Mouse (Mus musculus) CH12.LX (cell line): ENCODE data around the gene Dnajb5. TPM values are rescaled to one million over a fixed set of nuclear protein-coding genes. Genes with fewer than 3 reads are reported as not detected.

Source experiments
- DNase-seq: peaks from one replicate; pipeline ENCODE4 v3.0.0-alpha.2; 2013; ENCODE audit errors: extremely low read depth
- H3K27ac ChIP-seq: 2 replicates; pipeline ENCODE4 v1.5.1; 2012; ENCODE audit warnings: low read depth, mild to moderate bottlenecking, control low read depth, moderate library complexity; ENCODE audit not compliant: insufficient read depth
- H3K27me3 ChIP-seq: replicated peaks from 2 replicates; pipeline ENCODE3; 2012; ENCODE audit warnings: inconsistent platforms
- H3K36me3 ChIP-seq, 2 experiments: replicated peaks in 1 of 2; 2 replicates each; pipeline versions ENCODE3 to v1.6.1; 2012; ENCODE audit warnings: inconsistent platforms in 1 of 2, low read length in 1 of 2, mild to moderate bottlenecking in 1 of 2, mixed read lengths in 1 of 2, moderate library complexity in 1 of 2; ENCODE audit not compliant: control insufficient read depth in 1 of 2, insufficient read depth in 1 of 2
- H3K4me1 ChIP-seq, 2 experiments: 2 replicates each; pipeline ENCODE4 v1.6.1; 2012; ENCODE audit warnings: inconsistent platforms in 1 of 2, moderate library complexity in 1 of 2; ENCODE audit not compliant: insufficient read depth in 2 of 2, control insufficient read depth in 1 of 2
- H3K4me2 ChIP-seq: 2 replicates; pipeline ENCODE4 v1.6.1; 2012; ENCODE audit warnings: low read depth, mild to moderate bottlenecking, control low read depth; ENCODE audit not compliant: poor library complexity, insufficient read depth, severe bottlenecking
- H3K4me3 ChIP-seq, 3 experiments: fragments of 150-350 bp in 1 of 3; sonication (generic) in 1 of 3; replicated peaks in 1 of 3; 2 replicates each; pipeline versions ENCODE3 to v1.5.1; 2011 to 2012; ENCODE audit warnings: low read depth in 2 of 3, low read length in 2 of 3, mild to moderate bottlenecking in 2 of 3, moderate library complexity in 2 of 3, control low read depth in 1 of 3, improper control_type of control experiment in 1 of 3, inconsistent platforms in 1 of 3, mixed read lengths in 1 of 3; ENCODE audit not compliant: poor library complexity in 1 of 3
- H3K79me2 ChIP-seq: replicated peaks from 2 replicates; pipeline ENCODE4 v1.6.1; 2012; ENCODE audit warnings: mild to moderate bottlenecking, moderate library complexity; ENCODE audit not compliant: control insufficient read depth, poor library complexity, insufficient read depth, severe bottlenecking; ENCODE audit errors: extremely low read depth
- H3K9ac ChIP-seq: 2 replicates; pipeline ENCODE4 v1.6.1; 2012; ENCODE audit warnings: low read depth, mild to moderate bottlenecking, control low read depth, moderate library complexity; ENCODE audit not compliant: insufficient read depth
- H3K9me3 ChIP-seq: replicated peaks from 2 replicates; pipeline ENCODE3; 2012; ENCODE audit warnings: low read length, inconsistent platforms, mixed read lengths
- BHLHE40 ChIP-seq: IDR thresholded peaks from 2 replicates; pipeline ENCODE4 v1.6.1; 2011; ENCODE audit warnings: mild to moderate bottlenecking, low read depth, low read length, improper control_type of control experiment
- CHD1 ChIP-seq: IDR thresholded peaks from 2 replicates; pipeline ENCODE4 v1.6.1; 2012; ENCODE audit warnings: low read depth, low read length, improper control_type of control experiment, inconsistent platforms
- CHD2 ChIP-seq: IDR thresholded peaks from 2 replicates; pipeline ENCODE4 v1.6.1; 2011; ENCODE audit warnings: low read length, improper control_type of control experiment
- CTCF ChIP-seq, 2 experiments: IDR thresholded peaks in 1 of 2; conservative IDR thresholded peaks in 1 of 2; 2 replicates each; pipeline ENCODE4 v1.5.1; 2011 to 2012; ENCODE audit warnings: low read depth in 2 of 2, low read length in 2 of 2, improper control_type of control experiment in 1 of 2, inconsistent platforms in 1 of 2, mild to moderate bottlenecking in 1 of 2, moderate library complexity in 1 of 2
- ELF1 ChIP-seq: IDR thresholded peaks from 2 replicates; pipeline ENCODE4 v1.6.1; 2014; ENCODE audit warnings: low read depth, mild to moderate bottlenecking, inconsistent platforms, low read length, improper control_type of control experiment
- EP300 ChIP-seq: IDR thresholded peaks from 2 replicates; pipeline ENCODE4 v1.6.1; 2011; ENCODE audit warnings: low read length, improper control_type of control experiment
- ETS1 ChIP-seq: conservative IDR thresholded peaks from 2 replicates; pipeline ENCODE4 v1.6.1; 2012; ENCODE audit warnings: low read depth, mild to moderate bottlenecking, inconsistent platforms, low read length, improper control_type of control experiment, moderate library complexity
- GABPA ChIP-seq: IDR thresholded peaks from 2 replicates; pipeline ENCODE4 v1.6.1; 2012; ENCODE audit warnings: low read depth, low read length, improper control_type of control experiment, inconsistent platforms; ENCODE audit not compliant: insufficient replicate concordance
- HCFC1 ChIP-seq: IDR thresholded peaks from 2 replicates; pipeline ENCODE4 v1.6.1; 2012; ENCODE audit warnings: low read depth, mild to moderate bottlenecking, inconsistent platforms, low read length, improper control_type of control experiment
- JUND ChIP-seq: conservative IDR thresholded peaks from 2 replicates; pipeline ENCODE4 v1.6.1; 2011; ENCODE audit warnings: low read depth, low read length, improper control_type of control experiment
- KAT2A ChIP-seq: IDR thresholded peaks from 2 replicates; pipeline ENCODE4 v1.6.1; 2012; ENCODE audit warnings: low read length, improper control_type of control experiment, inconsistent platforms; ENCODE audit not compliant: insufficient replicate concordance
- MAFK ChIP-seq: IDR thresholded peaks from 2 replicates; pipeline ENCODE4 v1.6.1; 2011; ENCODE audit warnings: low read length, improper control_type of control experiment; ENCODE audit not compliant: insufficient replicate concordance
- MAZ ChIP-seq: IDR thresholded peaks from 2 replicates; pipeline ENCODE4 v1.6.1; 2012; ENCODE audit warnings: low read depth, mild to moderate bottlenecking, inconsistent platforms, low read length, improper control_type of control experiment, moderate library complexity
- MEF2A ChIP-seq: IDR thresholded peaks from 2 replicates; pipeline ENCODE4 v1.6.1; 2014; ENCODE audit warnings: low read depth, mild to moderate bottlenecking, inconsistent platforms, low read length, improper control_type of control experiment, borderline replicate concordance
- MXI1 ChIP-seq: IDR thresholded peaks from 2 replicates; pipeline ENCODE4 v1.6.1; 2011; ENCODE audit warnings: mild to moderate bottlenecking, low read depth, low read length, improper control_type of control experiment
- MYC ChIP-seq: IDR thresholded peaks from 2 replicates; pipeline ENCODE4 v1.6.1; 2011; ENCODE audit warnings: low read depth, mild to moderate bottlenecking, improper control_type of control experiment, low read length
- NELFE ChIP-seq: IDR thresholded peaks from 2 replicates; pipeline ENCODE4 v1.6.1; 2011; ENCODE audit warnings: low read depth, low read length, improper control_type of control experiment
- NRF1 ChIP-seq: IDR thresholded peaks from 2 replicates; pipeline ENCODE4 v1.6.1; 2014; ENCODE audit warnings: low read depth, mild to moderate bottlenecking, inconsistent platforms, low read length, improper control_type of control experiment, moderate library complexity
- PAX5 ChIP-seq: IDR thresholded peaks from 2 replicates; pipeline ENCODE4 v1.6.1; 2012; ENCODE audit warnings: low read length, inconsistent platforms, mixed read lengths
- POLR2AphosphoS2 ChIP-seq: IDR thresholded peaks from 2 replicates; pipeline ENCODE4 v1.6.1; 2011; ENCODE audit warnings: low read depth, low read length, improper control_type of control experiment
- RCOR1 ChIP-seq: conservative IDR thresholded peaks from 2 replicates; pipeline ENCODE4 v1.6.1; 2012; ENCODE audit warnings: low read depth, mild to moderate bottlenecking, inconsistent platforms, low read length, improper control_type of control experiment
- SIN3A ChIP-seq: IDR thresholded peaks from 2 replicates; pipeline ENCODE4 v1.6.1; 2012; ENCODE audit warnings: low read length, improper control_type of control experiment, inconsistent platforms
- SMC3 ChIP-seq: IDR thresholded peaks from 2 replicates; pipeline ENCODE4 v1.6.1; 2011; ENCODE audit warnings: low read depth, low read length, improper control_type of control experiment
- UBTF ChIP-seq: IDR thresholded peaks from 2 replicates; pipeline ENCODE4 v1.6.1; 2012; ENCODE audit warnings: low read depth, mild to moderate bottlenecking, inconsistent platforms, low read length, improper control_type of control experiment, moderate library complexity
- USF1 ChIP-seq: IDR thresholded peaks from 2 replicates; pipeline ENCODE4 v1.6.1; 2014; ENCODE audit warnings: low read depth, mild to moderate bottlenecking, inconsistent platforms, low read length, improper control_type of control experiment
- USF2 ChIP-seq: conservative IDR thresholded peaks from 2 replicates; pipeline ENCODE4 v1.6.1; 2011; ENCODE audit warnings: low read depth, low read length, improper control_type of control experiment
- ZMIZ1 ChIP-seq: IDR thresholded peaks from 2 replicates; pipeline ENCODE4 v1.6.1; 2012; ENCODE audit warnings: low read depth, mild to moderate bottlenecking, inconsistent platforms, low read length, improper control_type of control experiment
- dilution Hi-C: fragments of 300-500 bp; cut with MboI; formaldehyde crosslinking; loops from 2 replicates; pipeline ENCODE4 v1.14.3; 2020; ENCODE audit warnings: low sequenced_read_pairs; ENCODE audit not compliant: extremely low pct_unique_long_range_greater_than_20kb, extremely low pct_ligation_motif_present
- in situ Hi-C: fragments of 300-500 bp; cut with MboI; formaldehyde crosslinking; loops from 3 replicates; pipeline ENCODE4 v1.14.3; 2019; ENCODE audit warnings: low sequenced_read_pairs, low pct_ligation_motif_present, low pct_unique_long_range_greater_than_20kb, mixed read lengths
- polyA plus RNA-seq: library from polyadenylated mRNA; unstranded; fragments of >175 nt; gene quantifications from 2 replicates; pipeline ENCODE4 v1.2.1, GENCODE M21; 2012; ENCODE audit warnings: low read depth; ENCODE audit not compliant: insufficient read length
- total RNA-seq, 2 experiments: library from RNA; depleted of rRNA; stranded (reverse); fragments of 300-350 nt in 1 of 2; fragments of >200 nt in 1 of 2; gene quantifications; 2 replicates each; pipeline ENCODE4 v1.2.3; 2012 to 2014

Gene Dnajb5
- total and polyA plus RNA-seq, 3 experiments: 1.9 to 3.9 (median 2.7) TPM

GRCm38 (mm10) chr4:42921536-42921935, 28.1 kb upstream of the Dnajb5 start:
- H3K9ac ChIP-seq: no peak overlapping the region
- H3K9me3 ChIP-seq: peaks cover 2% of the 10 kb centered on the region
- in situ Hi-C loops (no loop called here), dilution Hi-C loops (no loop called here)
- H3K27ac ChIP-seq: no peak overlapping the region
- peaks cover 87% of the 10 kb centered on the region for H3K27me3 ChIP-seq
- no peaks in the 10 kb centered on the region for H3K36me3 ChIP-seq
- H3K4me2 ChIP-seq: no peak overlapping the region
- no peaks in the 10 kb centered on the region for H3K79me2 ChIP-seq
- no peak overlapping the region for H3K4me3 ChIP-seq
- H3K4me1 ChIP-seq: no peaks in the 10 kb centered on the region
- no peak for DNase-seq
- TF ChIP-seq UBTF (no peak), MXI1 (no peak), SMC3 (no peak), POLR2AphosphoS2 (no peak), MAFK (no peak), RCOR1 (no peak), JUND (no peak), KAT2A (no peak), SIN3A (no peak), EP300 (no peak), HCFC1 (no peak), CHD2 (no peak), ETS1 (no peak), BHLHE40 (no peak), ZMIZ1 (no peak), GABPA (no peak), CHD1 (no peak), NRF1 (no peak)

GRCm38 (mm10) chr4:42922056-42922455, 27.6 kb upstream of the Dnajb5 start:
- Histone ChIP-seq H3K9ac (no peak overlapping the region), H3K27ac (no peak overlapping the region), H3K36me3 (no peaks in the 10 kb centered on the region), H3K27me3 (peaks cover 86% of the 10 kb centered on the region), H3K79me2 (no peaks in the 10 kb centered on the region), H3K4me2 (no peak overlapping the region), H3K4me1 (no peaks in the 10 kb centered on the region), H3K9me3 (no peaks in the 10 kb centered on the region), H3K4me3 (no peak overlapping the region)
- TF ChIP-seq MYC: no peak
- no peak for TF ChIP-seq MAFK
- TF ChIP-seq MAZ: no peak
- no peak for TF ChIP-seq USF1
- no peak for TF ChIP-seq UBTF
- no peak for TF ChIP-seq PAX5
- no peak for TF ChIP-seq ELF1
- TF ChIP-seq MEF2A: no peak
- TF ChIP-seq NELFE: no peak
- no peak for TF ChIP-seq USF2
- no peak for TF ChIP-seq CTCF (conservative IDR thresholded peaks at IDR 0.05 in 1 of 2, IDR thresholded peaks at IDR 0.05 in 1 of 2; ENCODE audit: low read depth in 2 of 2, low read length in 2 of 2)
- in situ Hi-C loops: no loop called here
- dilution Hi-C loops: no loop called here
- no peak for DNase-seq
